Mouse (Mus musculus) lung, embryonic 16.5 days (tissue): ENCODE data around the gene Mef2d. TPM values are rescaled to one million over a fixed set of nuclear protein-coding genes. Genes with fewer than 3 reads are reported as not detected.

Experiments used
- ATAC-seq: fragments of 200-750 bp; cut with Nextera tagmentation; 2 replicates; pipeline ENCODE4 v1.8.0; 2017; ENCODE audit warnings: low read depth, mild to moderate bottlenecking, moderate library complexity
- H3K27ac ChIP-seq: fragments of 300-500 bp; sonication (generic); 2 replicates; pipeline ENCODE4 v1.5.1; 2014; ENCODE audit warnings: mild to moderate bottlenecking, control low read depth, low read length
- H3K27me3 ChIP-seq: fragments of 300-500 bp; sonication (generic); 2 replicates; pipeline ENCODE4 v1.6.1; 2014; ENCODE audit warnings: low read depth, low read length, mixed read lengths; ENCODE audit not compliant: control insufficient read depth, insufficient read depth
- H3K36me3 ChIP-seq: fragments of 300-500 bp; sonication (generic); 2 replicates; pipeline ENCODE4 v1.6.1; 2014; ENCODE audit warnings: low read length; ENCODE audit not compliant: control insufficient read depth, insufficient read depth
- H3K4me1 ChIP-seq: fragments of 300-500 bp; sonication (generic); replicated peaks from 2 replicates; pipeline ENCODE4 v1.6.1; 2014; ENCODE audit warnings: low read length, mixed read lengths; ENCODE audit not compliant: control insufficient read depth, insufficient read depth
- H3K4me2 ChIP-seq: fragments of 300-500 bp; sonication (generic); 2 replicates; pipeline ENCODE4 v1.6.1; 2014; ENCODE audit warnings: low read depth, low read length, control low read depth
- H3K4me3 ChIP-seq: fragments of 300-500 bp; sonication (generic); 2 replicates; pipeline ENCODE4 v1.5.1; 2014; ENCODE audit warnings: mild to moderate bottlenecking, low read length, control low read depth
- H3K9ac ChIP-seq: fragments of 300-500 bp; sonication (generic); 2 replicates; pipeline ENCODE4 v1.6.1; 2014; ENCODE audit warnings: low read length, control low read depth
- H3K9me3 ChIP-seq: fragments of 300-500 bp; sonication (generic); 2 replicates; pipeline ENCODE4 v1.6.1; 2016; ENCODE audit warnings: low read length; ENCODE audit not compliant: control insufficient read depth
- WGBS: fragments of 180-500 bp; shearing (Covaris S2); extraction: QIAGEN DNeasy Blood & Tissue Kit; methylation state at CpG from one replicate; pipeline ENCODE4 v1.1.7; 2014; 5-methylcytosine and 5-hydroxymethylcytosine counted together
- polyA plus RNA-seq: library from polyadenylated mRNA; unstranded; fragments of >200 nt; fragmentation: Nextera tagmentation; extraction: Ambion mirVana; gene quantifications from 2 replicates; pipeline ENCODE4 v1.2.1, GENCODE M21; 2015

Gene Mef2d
- polyA plus RNA-seq, 1 experiment from 2014 or later: 22.9 TPM

- no peaks in the 10 kb centered on the region for H3K9me3 ChIP-seq
- H3K9ac ChIP-seq: peak overlapping the region; percentile 44
- peak overlapping the region; percentile 92 for H3K4me2 ChIP-seq
- WGBS: 24% methylated on average over 6 of the region's 6 CpGs
- no peaks in the 10 kb centered on the region for H3K27me3 ChIP-seq
- H3K4me3 ChIP-seq: peak overlapping the region; percentile 88
- ATAC-seq: no peak
- peaks cover 58% of the 10 kb centered on the region for H3K4me1 ChIP-seq
- no peaks in the 10 kb centered on the region for H3K36me3 ChIP-seq
- H3K27ac ChIP-seq: peak overlapping the region; percentile 99
Observed at GRCm38 (mm10) chr3:88140903-88141430, 1.2 kb upstream of the Mef2d start.

DNA sequence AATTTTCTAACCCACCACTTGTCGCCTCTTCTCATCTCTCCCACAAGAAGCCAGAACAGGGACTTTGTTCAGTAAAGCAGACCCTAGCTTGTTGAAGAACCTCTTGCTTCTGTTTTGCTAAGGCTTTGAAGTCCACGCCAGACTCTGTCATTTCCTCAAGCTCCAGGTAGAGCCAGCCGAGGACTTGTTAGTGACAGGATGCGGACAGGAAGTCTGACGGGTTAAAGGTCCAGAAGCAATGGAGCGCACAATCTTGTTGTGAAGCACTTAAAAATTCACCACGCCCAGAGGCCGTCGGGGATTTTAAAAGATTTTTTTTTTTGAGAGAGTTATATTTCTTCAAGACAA, 759 bp upstream of the Mef2d start:
- 7% methylated on average over 9 of the region's 9 CpGs for WGBS
- H3K36me3 ChIP-seq: no peaks in the 10 kb centered on the region
- ATAC-seq: no peak
- peak overlapping the region; percentile 65 for H3K9ac ChIP-seq
- H3K4me3 ChIP-seq: peak overlapping the region; percentile 88
- peak overlapping the region; percentile 99 for H3K27ac ChIP-seq
- H3K4me1 ChIP-seq: peaks cover 63% of the 10 kb centered on the region
- peak overlapping the region; percentile 92 for H3K4me2 ChIP-seq
- no peaks in the 10 kb centered on the region for H3K27me3 ChIP-seq
- H3K9me3 ChIP-seq: no peaks in the 10 kb centered on the region

DNA sequence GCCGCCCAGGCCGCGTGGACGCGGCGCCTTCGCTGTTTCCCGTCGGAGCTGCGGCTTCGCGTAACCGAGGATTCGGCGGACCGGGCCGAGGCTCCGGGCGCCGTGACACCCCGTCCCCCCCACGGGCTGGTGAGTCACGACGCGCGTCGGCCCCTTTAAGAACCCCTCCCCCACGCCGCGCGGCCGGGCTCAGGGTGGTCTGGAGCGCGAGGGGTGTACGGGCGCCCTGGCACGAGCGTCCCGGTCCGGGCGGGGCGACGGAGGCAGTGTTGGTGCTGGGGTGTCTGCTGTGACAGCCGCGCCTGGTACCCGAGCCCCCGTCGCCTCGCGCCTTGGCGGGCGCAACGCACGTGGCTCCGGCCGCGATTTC, 359 bp downstream of the Mef2d start:
- under 1% methylated on average over 56 of the region's 57 CpGs for WGBS
- peak; percentile 26 for ATAC-seq
- H3K4me1 ChIP-seq: peaks cover 64% of the 10 kb centered on the region
- peak overlapping the region; percentile 90 for H3K9ac ChIP-seq
- H3K4me3 ChIP-seq: peak overlapping the region; percentile 88
- no peaks in the 10 kb centered on the region for H3K27me3 ChIP-seq
- H3K4me2 ChIP-seq: peak overlapping the region; percentile 71
- peak overlapping the region; percentile 99 for H3K27ac ChIP-seq
- H3K9me3 ChIP-seq: no peaks in the 10 kb centered on the region
- no peaks in the 10 kb centered on the region for H3K36me3 ChIP-seq

DNA sequence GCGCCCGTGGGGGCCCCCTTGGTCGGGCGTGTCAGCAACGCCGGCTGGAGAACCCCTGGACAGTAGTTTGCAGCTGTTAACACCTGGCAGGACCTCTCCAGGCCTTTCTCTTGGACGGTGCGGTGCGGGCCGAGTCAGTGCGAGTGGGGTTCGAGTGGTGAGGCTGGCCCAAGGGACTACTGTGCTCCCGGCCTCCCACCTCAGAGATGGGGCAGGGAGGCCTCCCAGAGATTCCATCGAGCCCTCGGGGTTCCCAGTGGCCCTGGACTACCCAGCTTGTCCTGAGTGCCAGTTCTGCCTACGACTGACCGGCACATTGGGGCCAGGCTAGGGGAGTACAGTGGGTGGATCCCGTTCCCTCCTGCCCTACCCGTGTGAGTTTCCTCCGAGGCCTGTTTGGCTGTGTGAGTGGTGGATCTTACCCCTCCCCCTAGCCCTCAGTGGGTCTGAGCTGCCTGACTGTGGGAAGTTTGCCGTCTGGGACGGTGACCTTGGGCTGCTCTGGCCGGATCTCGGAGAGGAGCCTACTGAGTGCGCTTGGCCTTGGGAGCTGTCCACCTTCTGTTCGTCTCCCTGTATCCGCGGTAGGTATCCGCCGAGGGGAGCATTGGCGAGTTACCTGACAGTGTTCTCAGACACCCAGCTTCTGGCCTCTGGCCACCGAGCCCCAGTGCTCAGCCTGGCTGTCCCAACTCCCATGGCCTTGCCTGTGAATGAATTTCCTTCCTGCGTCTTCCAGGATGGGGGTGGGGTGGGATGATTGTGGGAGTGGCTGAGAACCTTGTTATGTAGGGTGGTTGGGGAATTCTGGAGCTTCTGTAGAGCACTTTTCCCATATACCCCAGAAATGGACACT, 972 bp downstream of the Mef2d start:
- under 1% methylated on average over 33 of the region's 33 CpGs for WGBS
- Histone ChIP-seq H3K4me3 (peak overlapping the region; percentile 88), H3K9ac (peak overlapping the region; percentile 90), H3K36me3 (no peaks in the 10 kb centered on the region), H3K4me2 (peak overlapping the region; percentile 71), H3K9me3 (no peaks in the 10 kb centered on the region), H3K27me3 (no peaks in the 10 kb centered on the region), H3K4me1 (peaks cover 64% of the 10 kb centered on the region), H3K27ac (peak overlapping the region; percentile 99)
- ATAC-seq: 0 out of 2 replicates have a peak, but pooled peaks have one; percentile 1

GRCm38 (mm10) chr3:88143961-88144486, 1.9 kb downstream of the Mef2d start:
- WGBS: 12% methylated on average over 5 of the region's 5 CpGs
- ATAC-seq: no peak
- peaks cover 68% of the 10 kb centered on the region for H3K4me1 ChIP-seq
- no peaks in the 10 kb centered on the region for H3K9me3 ChIP-seq
- H3K27me3 ChIP-seq: no peaks in the 10 kb centered on the region
- peak overlapping the region; percentile 88 for H3K4me3 ChIP-seq
- H3K9ac ChIP-seq: peak overlapping the region; percentile 90
- H3K27ac ChIP-seq: peak overlapping the region; percentile 99
- H3K36me3 ChIP-seq: no peaks in the 10 kb centered on the region
- H3K4me2 ChIP-seq: peak overlapping the region; percentile 71

DNA sequence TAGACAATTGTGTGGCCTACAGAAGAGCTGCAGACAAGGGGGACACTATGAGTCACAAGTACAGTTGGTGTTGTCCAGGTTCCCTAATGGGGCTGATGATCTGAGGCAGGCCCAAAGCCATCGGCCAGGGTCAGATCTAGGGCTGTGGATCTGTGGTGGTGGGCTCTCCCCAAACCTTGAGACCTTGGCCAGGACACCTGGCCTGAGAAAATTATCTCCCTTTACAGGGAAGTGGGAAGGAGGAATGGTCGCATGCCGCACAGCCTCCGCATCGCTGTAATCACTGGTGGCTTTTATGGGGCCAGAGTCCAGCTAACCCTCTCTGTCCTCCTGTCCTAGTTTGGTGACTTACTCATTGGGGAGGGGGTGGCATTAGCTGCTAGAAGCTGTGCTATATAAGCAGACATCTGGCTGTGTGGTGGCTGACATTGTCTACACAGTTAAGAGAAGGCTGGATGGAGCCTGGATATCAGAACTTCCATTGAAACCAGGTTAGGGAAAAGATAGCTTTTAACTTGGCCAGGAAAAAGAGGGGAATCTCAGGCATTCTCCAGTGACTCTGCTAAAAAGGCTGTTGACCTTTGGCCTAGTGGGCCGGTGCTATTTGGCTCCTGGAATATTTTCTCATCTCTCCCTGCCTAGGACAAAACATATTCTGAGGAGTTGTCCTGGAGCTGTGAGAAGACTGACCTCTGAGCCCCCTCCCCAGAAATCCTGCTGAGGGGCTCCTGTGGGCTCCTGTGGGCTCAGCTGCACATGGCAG, 2.7 kb downstream of the Mef2d start:
- Histone ChIP-seq H3K4me1 (peaks cover 68% of the 10 kb centered on the region), H3K4me2 (peak overlapping the region; percentile 71), H3K4me3 (peak overlapping the region; percentile 88), H3K9me3 (no peaks in the 10 kb centered on the region), H3K36me3 (no peaks in the 10 kb centered on the region), H3K27me3 (no peaks in the 10 kb centered on the region), H3K9ac (peak overlapping the region; percentile 90), H3K27ac (no peak overlapping the region)
- ATAC-seq: no peak
- 72% methylated on average over 6 of the region's 6 CpGs for WGBS

GRCm38 (mm10) chr3:88145411-88145782, 3.2 kb downstream of the Mef2d start:
- H3K27ac ChIP-seq: no peak overlapping the region
- H3K4me2 ChIP-seq: peak overlapping the region; percentile 71; the same call in 1 of the 2 replicates
- no peak for ATAC-seq
- no peaks in the 10 kb centered on the region for H3K36me3 ChIP-seq
- H3K9me3 ChIP-seq: no peaks in the 10 kb centered on the region
- 37% methylated on average over 4 of the region's 4 CpGs for WGBS
- H3K9ac ChIP-seq: peak overlapping the region; percentile 42
- peaks cover 68% of the 10 kb centered on the region for H3K4me1 ChIP-seq
- no peaks in the 10 kb centered on the region for H3K27me3 ChIP-seq
- H3K4me3 ChIP-seq: no peak overlapping the region

DNA sequence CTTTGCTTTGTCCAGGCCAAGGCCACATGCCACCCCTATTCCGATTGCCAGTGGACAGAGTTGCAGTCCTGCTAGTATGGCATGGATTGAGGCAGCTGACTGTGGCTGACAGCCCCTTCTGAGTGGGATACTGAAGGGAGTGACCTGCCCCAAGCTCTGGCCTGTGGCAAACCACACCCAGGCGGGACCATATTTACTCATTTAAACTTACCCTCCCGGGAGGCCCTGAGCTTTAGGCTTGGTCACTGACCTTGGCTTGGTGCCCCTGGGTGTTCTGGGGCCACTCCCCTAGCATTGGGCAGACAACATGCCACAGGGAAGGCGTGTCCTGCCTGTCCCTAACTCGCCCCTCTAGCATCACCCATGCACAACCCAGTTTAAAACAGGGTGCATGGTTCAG, 3.8 kb downstream of the Mef2d start:
- Histone ChIP-seq H3K4me1 (peaks cover 68% of the 10 kb centered on the region), H3K9me3 (no peaks in the 10 kb centered on the region), H3K27ac (peak overlapping the region; percentile 19; the same call in 1 of the 2 replicates), H3K9ac (peak overlapping the region; percentile 25; the same call in 1 of the 2 replicates), H3K4me2 (no peak overlapping the region), H3K36me3 (no peaks in the 10 kb centered on the region), H3K4me3 (no peak overlapping the region), H3K27me3 (no peaks in the 10 kb centered on the region)
- WGBS: 51% methylated on average over 5 of the region's 5 CpGs
- no peak for ATAC-seq
